Mouse (Mus musculus): ENCODE results near the gene Arntl. TPM values are rescaled to one million over a fixed set of nuclear protein-coding genes. Genes with fewer than 3 reads are reported as not detected.

The Arntl gene
- 5.1 and 6.4 TPM in 2 replicates for polyA plus RNA-seq (2014; fragmentation: Nextera tagmentation; extraction: Ambion mirVana)

GRCm38 (mm10) chr7:113206644-113207470 lies at the start of gene Arntl:
Gene Arntl (plus strand): TSS chr7:113207465.
- ATAC-seq (ENCODE audit: low FRiP score) (peak; percentile 98), DNase-seq (ENCODE audit: low spot score, missing footprints) (peak; percentile 98)
- no peak within 1 kb of the TSS; the same call in 1 of the 2 replicates for H3K27ac ChIP-seq (ENCODE audit: low read depth, low read length)
- WGBS: under 1% methylated on average over 49 of the region's 52 CpGs
- no peaks in the 10 kb centered on the region for H3K9me3 ChIP-seq (ENCODE audit: control insufficient read depth, low read length)
- no peaks in the 10 kb centered on the region for H3K36me3 ChIP-seq (ENCODE audit: control insufficient read depth, insufficient read depth, low read length)
- H3K27me3 ChIP-seq (ENCODE audit: control insufficient read depth, insufficient read depth, low read length): peaks cover 41% of the 10 kb centered on the region
- peaks cover 8% of the 10 kb centered on the region for H3K4me1 ChIP-seq (ENCODE audit: control insufficient read depth, insufficient read depth, low read length)
- peak within 1 kb of the TSS; percentile 66 for H3K9ac ChIP-seq (ENCODE audit: low read length)
- peak within 1 kb of the TSS; percentile 82 for H3K4me2 ChIP-seq
- H3K4me3 ChIP-seq (ENCODE audit: low read depth, low read length): peak within 1 kb of the TSS; percentile 80

GRCm38 (mm10) chr7:113161077-113161698 lies 46.1 kb upstream of the Arntl start:
- no peaks in the 10 kb centered on the region for H3K27me3 ChIP-seq (ENCODE audit: control insufficient read depth, insufficient read depth, low read length)
- DNase-seq (ENCODE audit: low spot score, missing footprints) (no peak), ATAC-seq (ENCODE audit: low FRiP score) (no peak)
- no peak overlapping the region for H3K4me3 ChIP-seq (ENCODE audit: low read depth, low read length)
- no peak overlapping the region for H3K4me2 ChIP-seq
- H3K36me3 ChIP-seq (ENCODE audit: control insufficient read depth, insufficient read depth, low read length): no peaks in the 10 kb centered on the region
- H3K9me3 ChIP-seq (ENCODE audit: control insufficient read depth, low read length): no peaks in the 10 kb centered on the region
- H3K27ac ChIP-seq (ENCODE audit: low read depth, low read length): no peak overlapping the region
- H3K9ac ChIP-seq (ENCODE audit: low read length): no peak overlapping the region
- 91% methylated on average over 8 of the region's 8 CpGs for WGBS
- H3K4me1 ChIP-seq (ENCODE audit: control insufficient read depth, insufficient read depth, low read length): no peaks in the 10 kb centered on the region

- ATAC-seq (ENCODE audit: low FRiP score): no peak
- Histone ChIP-seq H3K27ac (ENCODE audit: low read depth, low read length) (no peak overlapping the region), H3K9ac (ENCODE audit: low read length) (no peak overlapping the region), H3K4me2 (no peak overlapping the region), H3K4me3 (ENCODE audit: low read depth, low read length) (no peak overlapping the region), H3K27me3 (ENCODE audit: control insufficient read depth, insufficient read depth, low read length) (no peaks in the 10 kb centered on the region; the same call in 1 of the 2 replicates), H3K36me3 (ENCODE audit: control insufficient read depth, insufficient read depth, low read length) (no peaks in the 10 kb centered on the region), H3K4me1 (ENCODE audit: control insufficient read depth, insufficient read depth, low read length) (no peaks in the 10 kb centered on the region), H3K9me3 (ENCODE audit: control insufficient read depth, low read length) (no peaks in the 10 kb centered on the region)
- whole genome bisulfite sequencing: 85% methylated on average over 4 of the region's 4 CpGs
- DNase-seq (ENCODE audit: low spot score, missing footprints): no peak
These were observed 42.5 kb upstream of the Arntl start for GRCm38 (mm10) chr7:113164719-113165118.

GRCm38 (mm10) chr7:113167092-113167491 lies 40.2 kb upstream of the Arntl start:
- Histone ChIP-seq H3K4me3 (ENCODE audit: low read depth, low read length) (no peak overlapping the region), H3K9me3 (ENCODE audit: control insufficient read depth, low read length) (no peaks in the 10 kb centered on the region), H3K4me2 (no peak overlapping the region), H3K9ac (ENCODE audit: low read length) (no peak overlapping the region), H3K4me1 (ENCODE audit: control insufficient read depth, insufficient read depth, low read length) (no peaks in the 10 kb centered on the region), H3K36me3 (ENCODE audit: control insufficient read depth, insufficient read depth, low read length) (no peaks in the 10 kb centered on the region), H3K27ac (ENCODE audit: low read depth, low read length) (no peak overlapping the region), H3K27me3 (ENCODE audit: control insufficient read depth, insufficient read depth, low read length) (no peaks in the 10 kb centered on the region; the same call in 1 of the 2 replicates)
- ATAC-seq (ENCODE audit: low FRiP score) (0 out of 2 replicates have a peak, but pooled peaks have one; percentile 35), DNase-seq (ENCODE audit: low spot score, missing footprints) (no peak)
- 55% methylated on average over 8 of the region's 8 CpGs for WGBS

GRCm38 (mm10) chr7:113168609-113169008 lies 38.7 kb upstream of the Arntl start:
- no peak overlapping the region for H3K4me3 ChIP-seq (ENCODE audit: low read depth, low read length)
- no peaks in the 10 kb centered on the region for H3K9me3 ChIP-seq (ENCODE audit: control insufficient read depth, low read length)
- no peak overlapping the region for H3K9ac ChIP-seq (ENCODE audit: low read length)
- ATAC-seq (ENCODE audit: low FRiP score): no peak
- DNase-seq (ENCODE audit: low spot score, missing footprints): no peak
- no peaks in the 10 kb centered on the region; the same call in 1 of the 2 replicates for H3K27me3 ChIP-seq (ENCODE audit: control insufficient read depth, insufficient read depth, low read length)
- no peaks in the 10 kb centered on the region for H3K4me1 ChIP-seq (ENCODE audit: control insufficient read depth, insufficient read depth, low read length)
- WGBS: 89% methylated on average over 8 of the region's 8 CpGs
- H3K27ac ChIP-seq (ENCODE audit: low read depth, low read length): no peak overlapping the region
- no peaks in the 10 kb centered on the region for H3K36me3 ChIP-seq (ENCODE audit: control insufficient read depth, insufficient read depth, low read length)
- no peak overlapping the region for H3K4me2 ChIP-seq

GRCm38 (mm10) chr7:113172425-113172824 lies 34.8 kb upstream of the Arntl start:
- no peak for DNase-seq (ENCODE audit: low spot score, missing footprints)
- no peak for ATAC-seq (ENCODE audit: low FRiP score)
- H3K9me3 ChIP-seq (ENCODE audit: control insufficient read depth, low read length): no peaks in the 10 kb centered on the region
- no peaks in the 10 kb centered on the region for H3K36me3 ChIP-seq (ENCODE audit: control insufficient read depth, insufficient read depth, low read length)
- WGBS: 74% methylated on average over 2 of the region's 2 CpGs
- no peak overlapping the region for H3K27ac ChIP-seq (ENCODE audit: low read depth, low read length)
- no peak overlapping the region for H3K4me3 ChIP-seq (ENCODE audit: low read depth, low read length)
- H3K4me2 ChIP-seq: no peak overlapping the region
- no peaks in the 10 kb centered on the region for H3K4me1 ChIP-seq (ENCODE audit: control insufficient read depth, insufficient read depth, low read length)
- H3K27me3 ChIP-seq (ENCODE audit: control insufficient read depth, insufficient read depth, low read length): no peaks in the 10 kb centered on the region; the same call in 1 of the 2 replicates
- H3K9ac ChIP-seq (ENCODE audit: low read length): no peak overlapping the region

- 89% methylated on average over 4 of the region's 4 CpGs for WGBS
- Histone ChIP-seq H3K9me3 (ENCODE audit: control insufficient read depth, low read length) (no peaks in the 10 kb centered on the region), H3K27ac (ENCODE audit: low read depth, low read length) (no peak overlapping the region), H3K27me3 (ENCODE audit: control insufficient read depth, insufficient read depth, low read length) (no peaks in the 10 kb centered on the region), H3K9ac (ENCODE audit: low read length) (no peak overlapping the region), H3K4me1 (ENCODE audit: control insufficient read depth, insufficient read depth, low read length) (no peaks in the 10 kb centered on the region), H3K4me3 (ENCODE audit: low read depth, low read length) (no peak overlapping the region), H3K36me3 (ENCODE audit: control insufficient read depth, insufficient read depth, low read length) (no peaks in the 10 kb centered on the region), H3K4me2 (no peak overlapping the region)
- DNase-seq (ENCODE audit: low spot score, missing footprints) (no peak), ATAC-seq (ENCODE audit: low FRiP score) (no peak)
These were observed 31.8 kb upstream of the Arntl start for GRCm38 (mm10) chr7:113175481-113175880.

GRCm38 (mm10) chr7:113178073-113178472 lies 29.2 kb upstream of the Arntl start:
- Histone ChIP-seq H3K27ac (ENCODE audit: low read depth, low read length) (no peak overlapping the region), H3K27me3 (ENCODE audit: control insufficient read depth, insufficient read depth, low read length) (no peaks in the 10 kb centered on the region), H3K4me1 (ENCODE audit: control insufficient read depth, insufficient read depth, low read length) (0 out of 2 replicates have a peak, but pooled peaks cover 2% of the 10 kb centered on the region), H3K36me3 (ENCODE audit: control insufficient read depth, insufficient read depth, low read length) (no peaks in the 10 kb centered on the region), H3K4me3 (ENCODE audit: low read depth, low read length) (no peak overlapping the region), H3K9ac (ENCODE audit: low read length) (no peak overlapping the region), H3K9me3 (ENCODE audit: control insufficient read depth, low read length) (no peaks in the 10 kb centered on the region), H3K4me2 (no peak overlapping the region)
- ATAC-seq (ENCODE audit: low FRiP score) (no peak), DNase-seq (ENCODE audit: low spot score, missing footprints) (no peak)
- WGBS: 90% methylated on average over 6 of the region's 6 CpGs

GRCm38 (mm10) chr7:113183787-113184186 lies 23.5 kb upstream of the Arntl start:
- H3K4me3 ChIP-seq (ENCODE audit: low read depth, low read length): no peak overlapping the region
- DNase-seq (ENCODE audit: low spot score, missing footprints): no peak
- WGBS: 90% methylated on average over 8 of the region's 8 CpGs
- no peaks in the 10 kb centered on the region for H3K9me3 ChIP-seq (ENCODE audit: control insufficient read depth, low read length)
- no peak overlapping the region for H3K4me2 ChIP-seq
- 0 out of 2 replicates have a peak, but pooled peaks cover 2% of the 10 kb centered on the region for H3K4me1 ChIP-seq (ENCODE audit: control insufficient read depth, insufficient read depth, low read length)
- H3K36me3 ChIP-seq (ENCODE audit: control insufficient read depth, insufficient read depth, low read length): no peaks in the 10 kb centered on the region
- H3K27ac ChIP-seq (ENCODE audit: low read depth, low read length): no peak overlapping the region
- no peak overlapping the region for H3K9ac ChIP-seq (ENCODE audit: low read length)
- no peak for ATAC-seq (ENCODE audit: low FRiP score)
- H3K27me3 ChIP-seq (ENCODE audit: control insufficient read depth, insufficient read depth, low read length): no peaks in the 10 kb centered on the region
